Mouse (Mus musculus) lung, postnatal 25 days (tissue): ENCODE data around the gene Nipal1.
A peak's percentile ranks its signal among the peaks of the same experiment; 100 is the strongest.

ENCODE experiments used
- DNase-seq: peaks from one replicate; pipeline ENCODE4 v3.0.0; 2022; ENCODE audit warnings: low spot score

Nipal1 gene

GRCm38 (mm10) chr5:72665281-72665680 lies 17.7 kb downstream of the Nipal1 start:
- DNase-seq, result peak; percentile 54

GRCm38 (mm10) chr5:72666428-72666827 lies 18.8 kb downstream of the Nipal1 start:
- DNase-seq, result no peak

- no peak for DNase-seq
Measured at GRCm38 (mm10) chr5:72668351-72668750, 20.8 kb downstream of the Nipal1 start.

DNA sequence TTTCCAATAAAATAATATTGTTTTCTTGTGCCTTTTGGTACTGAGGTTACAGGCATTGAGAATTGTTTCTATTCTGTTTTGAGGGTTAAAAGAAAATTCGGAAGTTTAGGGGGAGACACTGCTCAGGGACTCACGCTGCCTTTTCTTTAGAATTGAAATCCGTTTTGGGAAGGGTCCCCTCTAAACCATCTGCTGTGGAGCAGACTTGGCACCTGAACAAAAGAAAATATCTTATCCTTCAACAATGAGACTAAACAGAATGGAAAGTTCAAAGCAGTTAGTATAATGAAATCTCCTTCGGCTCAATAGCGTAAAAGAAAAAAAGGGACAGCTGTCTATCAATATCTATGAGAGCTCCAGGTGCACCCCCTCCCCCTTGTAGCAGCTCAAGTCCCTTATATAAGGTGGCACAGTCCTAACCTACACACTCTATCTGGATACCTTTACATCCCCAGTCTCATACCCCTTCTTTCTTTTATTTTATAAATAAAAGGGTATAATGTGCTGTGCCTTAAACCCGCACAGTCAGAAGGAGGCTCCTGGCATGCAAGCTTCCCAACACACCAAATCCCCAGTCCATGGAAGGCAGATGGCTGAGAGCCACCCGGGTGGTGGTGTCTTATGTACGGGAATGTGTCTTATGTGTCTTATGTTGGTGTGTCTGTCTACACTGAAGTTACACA lies 23.6 kb downstream of the Nipal1 start:
- DNase-seq, result no peak

DNA sequence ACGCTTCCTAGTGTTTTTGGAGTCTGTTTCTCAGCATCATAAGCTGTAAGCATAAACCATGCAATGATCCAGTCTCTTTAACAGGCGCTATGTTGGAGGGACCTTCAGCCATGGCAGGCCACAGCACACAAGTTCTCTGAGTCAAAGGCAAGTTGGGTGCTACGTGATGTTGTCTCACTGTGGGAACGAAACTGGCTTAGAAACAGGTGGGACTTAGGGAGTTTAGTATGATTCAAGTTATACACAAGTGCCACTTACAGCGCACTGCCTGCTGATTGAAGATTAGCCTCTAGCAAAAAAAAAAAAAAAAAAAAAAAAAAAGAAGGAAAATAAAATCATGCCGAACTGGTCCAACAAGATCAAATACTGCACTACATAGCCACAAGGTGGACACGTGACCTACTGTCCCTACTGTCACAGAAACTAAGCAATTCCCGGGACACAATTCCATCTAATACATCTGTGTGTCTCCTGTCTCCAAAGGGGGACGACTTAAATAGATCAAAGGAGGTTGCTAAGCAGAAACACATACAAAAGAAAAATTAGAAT lies 27.5 kb downstream of the Nipal1 start:
- peak; percentile 31 for DNase-seq

- DNase-seq, result peak; percentile 38
Measured at GRCm38 (mm10) chr5:72681451-72681850, 33.9 kb downstream of the Nipal1 start.

- no peak for DNase-seq
Measured at GRCm38 (mm10) chr5:72689556-72689955, 42.0 kb downstream of the Nipal1 start.

- no peak for DNase-seq
Measured at GRCm38 (mm10) chr5:72690516-72690915, 42.9 kb downstream of the Nipal1 start.

DNA sequence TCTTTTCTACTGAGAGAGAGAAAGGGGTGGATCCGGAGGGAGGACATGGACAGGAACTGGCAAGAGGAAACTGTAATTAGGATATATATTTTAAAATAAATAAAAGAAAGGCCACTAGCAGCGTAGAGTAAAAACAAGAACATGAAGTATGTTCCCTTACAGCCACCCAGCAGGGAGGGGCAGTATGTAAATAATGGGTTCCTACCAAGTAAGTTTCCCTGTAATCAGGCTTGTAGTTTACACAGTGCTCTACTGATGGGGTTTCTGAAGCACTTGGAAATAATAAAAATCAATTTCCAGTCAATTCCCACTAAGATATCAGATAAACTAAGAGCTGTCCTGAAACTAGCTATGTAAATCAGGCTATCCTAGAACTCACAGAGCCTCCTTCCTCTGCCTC lies 47.1 kb downstream of the Nipal1 start:
- DNase-seq, result no peak

- DNase-seq, result no peak
Measured at GRCm38 (mm10) chr5:72696491-72696890, 48.9 kb downstream of the Nipal1 start.

DNA sequence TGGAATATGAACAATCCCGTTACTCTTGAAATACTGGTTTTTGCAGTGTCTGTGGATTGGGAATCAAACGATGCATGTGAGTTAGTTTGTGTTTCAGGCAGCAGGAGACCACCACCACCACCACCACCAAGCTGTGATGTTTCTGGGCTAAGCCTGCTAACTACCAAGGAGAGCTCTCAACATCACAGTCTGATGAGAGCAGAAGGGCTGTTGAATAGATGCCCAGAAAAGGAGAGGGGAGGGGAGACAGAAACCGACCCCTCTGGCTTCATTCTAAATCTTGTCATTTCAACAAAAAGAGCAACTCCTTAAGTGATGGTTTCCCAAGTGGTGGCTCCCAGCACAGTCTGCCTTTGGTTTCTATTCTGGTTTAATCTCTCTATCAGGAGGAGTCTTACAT lies 50.7 kb downstream of the Nipal1 start:
- no peak for DNase-seq

DNA sequence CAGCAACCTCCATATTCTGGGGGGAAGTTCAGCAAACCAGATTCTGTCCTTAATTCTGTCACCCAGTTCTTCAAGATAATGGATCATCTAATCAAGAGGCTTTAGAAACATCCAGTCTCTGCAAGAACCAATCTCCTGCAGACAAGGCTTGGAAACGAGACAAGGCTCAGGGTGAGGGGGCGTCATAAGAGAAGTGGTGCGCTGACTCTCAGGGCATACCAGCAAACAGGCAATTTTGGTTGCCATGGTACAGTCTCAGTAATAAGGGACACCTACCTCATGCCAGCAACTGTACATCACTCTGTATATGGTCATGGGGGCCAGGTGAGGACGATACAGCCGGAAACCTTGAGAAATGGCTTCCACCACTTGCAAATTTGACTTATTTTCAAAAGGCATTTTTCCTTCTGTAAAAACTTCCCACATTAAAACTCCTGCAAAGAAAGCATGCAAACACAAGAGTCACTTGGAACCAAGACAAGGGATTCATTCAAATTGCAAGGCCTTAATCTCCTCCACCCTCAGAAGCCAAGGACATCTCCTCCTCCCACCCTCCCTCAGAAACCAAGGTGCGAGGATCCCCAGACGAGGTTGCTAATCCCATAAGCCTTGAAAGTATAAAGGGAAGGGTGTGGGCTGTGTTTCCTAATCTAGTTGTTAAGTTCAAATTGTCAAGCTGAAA lies 51.4 kb downstream of the Nipal1 start:
- no peak for DNase-seq

- DNase-seq, result no peak
Measured at GRCm38 (mm10) chr5:72699500-72699818, 51.9 kb downstream of the Nipal1 start.

DNA sequence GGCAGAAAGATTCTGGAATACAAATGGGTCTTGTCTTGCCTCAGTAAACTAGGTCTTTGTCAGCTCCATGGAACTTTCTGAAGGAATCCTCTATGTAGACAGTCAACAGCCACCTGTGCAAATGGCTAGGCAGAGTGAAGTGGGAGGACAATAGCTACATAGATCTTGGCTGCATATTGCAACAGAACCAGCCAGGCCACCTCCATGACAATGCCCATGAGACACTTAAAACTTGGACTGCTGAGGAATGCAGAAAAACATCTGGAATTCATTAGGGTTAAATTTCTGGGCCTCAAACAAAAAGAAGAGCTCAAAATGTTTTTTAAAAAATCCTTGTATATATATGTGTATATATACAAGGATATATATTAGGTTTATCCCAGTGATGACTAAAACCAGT lies 54.6 kb downstream of the Nipal1 start:
- DNase-seq, result no peak

DNA sequence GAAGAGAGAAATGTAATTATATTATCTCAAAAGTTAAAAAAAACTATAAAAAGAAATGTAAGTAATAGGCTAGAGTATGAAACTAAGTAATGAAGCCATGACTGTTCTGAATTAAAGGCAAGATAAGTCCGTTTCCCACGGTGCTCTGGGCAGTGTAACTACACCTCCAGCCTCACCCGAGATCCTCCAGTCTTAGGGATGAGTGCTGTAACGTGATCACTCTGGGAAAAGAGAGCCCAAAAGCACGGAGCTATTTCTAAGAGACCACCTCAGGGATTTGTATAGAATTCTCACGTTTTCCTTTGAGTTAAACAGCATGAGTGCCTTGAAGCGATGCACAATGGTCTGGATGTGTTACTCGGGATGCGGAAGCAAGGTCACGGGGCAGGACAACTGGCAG lies 58.5 kb downstream of the Nipal1 start:
- DNase-seq, result no peak

- no peak for DNase-seq
Measured at GRCm38 (mm10) chr5:72706722-72707121, 59.1 kb downstream of the Nipal1 start.

DNA sequence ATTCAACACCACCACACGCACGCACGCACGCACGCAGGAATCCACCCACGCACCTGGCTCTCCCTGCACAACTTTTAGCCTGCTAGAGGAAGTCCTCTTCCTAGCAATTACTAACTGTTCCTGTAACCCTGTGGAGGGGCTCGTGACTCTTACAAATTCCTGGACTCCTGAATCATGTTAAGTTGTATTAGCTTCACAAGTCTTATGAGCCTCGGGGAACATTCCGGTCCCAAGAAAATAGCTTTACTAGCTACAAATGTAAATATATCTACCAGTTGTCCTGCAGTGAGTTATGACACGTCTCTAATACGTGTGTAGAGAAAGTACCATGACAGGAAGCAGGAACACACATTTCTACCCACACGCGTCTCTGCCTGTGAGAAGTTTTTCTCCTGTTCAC lies 61.9 kb downstream of the Nipal1 start:
- no peak for DNase-seq

DNA sequence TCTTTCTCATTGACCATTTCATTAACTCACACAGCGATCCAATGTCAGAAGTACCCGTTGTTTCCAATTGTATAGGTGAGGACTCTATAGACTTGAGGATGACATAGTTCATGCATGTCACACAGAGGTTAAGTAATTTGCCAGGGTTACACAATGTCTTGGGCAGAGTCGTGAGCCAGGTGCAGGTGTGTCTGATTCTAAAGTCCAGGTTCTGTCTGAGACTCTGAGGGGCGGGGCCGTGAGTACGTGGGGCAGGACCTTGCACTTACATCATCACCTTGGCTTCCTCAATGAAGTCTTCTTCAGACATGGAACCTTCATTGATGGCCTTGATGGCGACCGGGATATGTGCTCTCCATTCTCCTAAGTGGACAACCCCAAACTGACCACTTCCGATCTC lies 62.4 kb downstream of the Nipal1 start:
- no peak for DNase-seq

DNA sequence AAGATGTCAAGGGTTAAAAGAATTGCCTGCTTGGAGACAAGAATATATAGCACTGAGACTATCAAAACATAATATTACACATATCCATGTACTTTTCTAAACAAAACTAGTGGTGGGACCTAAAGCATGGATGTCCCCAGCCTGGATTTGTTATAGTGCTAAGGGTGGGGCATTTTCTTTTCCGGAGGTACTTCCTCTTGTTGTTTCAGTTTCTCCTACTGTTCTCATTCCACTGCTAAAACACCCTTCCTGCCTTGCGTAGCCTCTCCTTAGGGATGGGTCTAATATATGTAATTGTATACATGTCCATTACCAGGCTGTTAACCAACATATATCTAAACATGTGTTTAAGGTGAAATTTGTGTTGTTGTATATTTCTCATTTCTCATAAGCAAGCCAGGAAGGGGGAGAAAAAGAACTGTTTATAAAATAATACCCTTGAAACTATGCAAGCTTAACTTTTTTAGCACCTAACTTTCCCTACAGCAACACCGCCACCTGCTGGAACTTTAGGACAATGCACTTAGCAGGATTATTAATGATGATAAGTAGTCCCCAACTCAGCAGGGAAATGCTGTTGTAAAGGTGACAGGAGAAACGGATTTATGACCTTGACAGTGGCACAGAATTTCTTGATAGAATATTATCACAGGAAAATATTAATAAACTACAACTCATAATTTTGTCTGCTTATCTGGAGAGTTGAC lies 63.1 kb downstream of the Nipal1 start:
- peak; percentile 69 for DNase-seq

DNA sequence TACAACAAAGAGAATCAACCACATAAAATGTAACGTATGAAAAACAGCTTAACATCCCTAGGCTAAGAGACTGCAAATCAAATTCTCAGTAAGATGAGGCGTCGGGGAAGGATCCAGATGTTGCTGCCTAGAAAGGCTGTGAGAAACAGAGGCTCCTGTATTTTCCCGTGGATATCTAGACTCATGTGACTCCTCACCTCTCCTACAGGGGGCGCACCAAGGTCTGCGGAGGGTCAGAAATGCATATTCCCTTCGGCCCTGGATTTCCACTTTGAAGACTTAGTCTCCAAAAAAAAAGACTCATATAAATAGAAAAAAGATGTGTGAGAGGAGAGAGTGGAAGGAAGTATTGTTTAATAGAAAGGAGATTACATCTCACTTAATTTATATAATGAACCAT lies 73.0 kb downstream of the Nipal1 start:
- DNase-seq, result no peak
